Mouse (Mus musculus) embryonic facial prominence, embryonic 11.5 days (tissue): ENCODE measurements around the gene Hist1h1e. TPM values are rescaled to one million over a fixed set of nuclear protein-coding genes. Genes with fewer than 3 reads are reported as not detected.
"Not testable (repeated sequence)": the region's sequence is repeated elsewhere in the genome, so short reads cannot be mapped to it uniquely, and the experiment has no call there.

Experiments
- ATAC-seq: fragments of 200-750 bp; cut with Nextera tagmentation; replicated peaks from 2 replicates; pipeline ENCODE4 v1.8.0; 2017; ENCODE audit warnings: low read depth; ENCODE audit not compliant: insufficient number of reproducible peaks, low FRiP score, low TSS enrichment
- DNase-seq: peaks from one replicate; pipeline ENCODE4 v3.0.0-alpha.2; 2015; ENCODE audit warnings: low spot score
- H3K27ac ChIP-seq: fragments of 300-500 bp; sonication (generic); replicated peaks from 2 replicates; pipeline ENCODE4 v1.5.1; 2014; ENCODE audit warnings: mild to moderate bottlenecking, low read depth, low read length, control low read depth
- H3K27me3 ChIP-seq: fragments of 300-500 bp; sonication (generic); 2 replicates; pipeline ENCODE4 v1.6.1; 2014; ENCODE audit warnings: mild to moderate bottlenecking, low read length, moderate library complexity, mixed read lengths; ENCODE audit not compliant: control insufficient read depth, insufficient read depth
- H3K36me3 ChIP-seq: fragments of 300-500 bp; sonication (generic); replicated peaks from 2 replicates; pipeline ENCODE4 v1.6.1; 2014; ENCODE audit warnings: low read depth, mild to moderate bottlenecking, low read length, moderate library complexity, mixed read lengths; ENCODE audit not compliant: control insufficient read depth, insufficient read depth
- H3K4me1 ChIP-seq: fragments of 300-500 bp; sonication (generic); 2 replicates; pipeline ENCODE4 v1.6.1; 2014; ENCODE audit warnings: low read length, mixed read lengths; ENCODE audit not compliant: control insufficient read depth, insufficient read depth
- H3K4me2 ChIP-seq: fragments of 300-500 bp; sonication (generic); 2 replicates; pipeline ENCODE4 v1.6.1; 2014; ENCODE audit warnings: low read depth, mild to moderate bottlenecking, control low read depth, low read length, moderate library complexity
- H3K4me3 ChIP-seq: fragments of 300-500 bp; sonication (generic); 2 replicates; pipeline ENCODE4 v1.5.1; 2014; ENCODE audit warnings: low read depth, low read length, control low read depth
- H3K9ac ChIP-seq: fragments of 300-500 bp; sonication (generic); replicated peaks from 2 replicates; pipeline ENCODE4 v1.6.1; 2014; ENCODE audit warnings: mild to moderate bottlenecking, control low read depth, low read length
- H3K9me3 ChIP-seq: fragments of 300-500 bp; sonication (generic); replicated peaks from 2 replicates; pipeline ENCODE4 v1.6.1; 2016; ENCODE audit warnings: mild to moderate bottlenecking, low read length, inconsistent platforms, mixed read lengths; ENCODE audit not compliant: control insufficient read depth
- WGBS: fragments of 180-500 bp; shearing (Covaris S2); extraction: QIAGEN DNeasy Blood & Tissue Kit; methylation state at CpG from one replicate; pipeline ENCODE4 v1.1.7; 2014; 5-methylcytosine and 5-hydroxymethylcytosine counted together
- microRNA-seq: library from miRNA; unstranded; fragments of <30 nt; microRNA quantifications from one replicate; pipeline ENCODE4, GENCODE M21; 2016; ENCODE audit warnings: borderline number of aligned reads
- polyA plus RNA-seq: library from polyadenylated mRNA; unstranded; fragments of >200 nt; fragmentation: Nextera tagmentation; extraction: Ambion mirVana; gene quantifications from 2 replicates; pipeline ENCODE4 v1.2.1, GENCODE M21; 2014

Gene Hist1h1e
- polyA plus RNA-seq, 1 experiment from 2014 or later: 23.0 TPM

- WGBS: 11% methylated on average over 17 of the region's 20 CpGs
- Histone ChIP-seq H3K27ac (peak overlapping the region; percentile 95), H3K4me3 (peak overlapping the region; percentile 46), H3K9ac (peak overlapping the region; percentile 68), H3K4me2 (peak overlapping the region; percentile 71)
- not testable (repeated sequence) for H3K9me3 ChIP-seq, DNase-seq, H3K27me3 ChIP-seq, H3K36me3 ChIP-seq, ATAC-seq, H3K4me1 ChIP-seq
These were observed 49.1 kb downstream of the Hist1h1e start for GRCm38 (mm10) chr13:23573034-23573897.

GRCm38 (mm10) chr13:23572218-23573033, 49.9 kb downstream of the Hist1h1e start:
- Histone ChIP-seq H3K4me3 (peak overlapping the region; percentile 46), H3K4me1 (no peaks in the 10 kb centered on the region), H3K4me2 (peak overlapping the region; percentile 71), H3K9ac (peak overlapping the region; percentile 77), H3K9me3 (no peaks in the 10 kb centered on the region), H3K27me3 (no peaks in the 10 kb centered on the region), H3K36me3 (no peaks in the 10 kb centered on the region), H3K27ac (peak overlapping the region; percentile 95)
- ATAC-seq: no peak
- WGBS: 41% methylated on average over 2 of the region's 2 CpGs
- DNase-seq: peak; percentile 68

- H3K4me3 ChIP-seq: peak overlapping the region; percentile 46
- 1% methylated on average over 11 of the region's 34 CpGs for WGBS
- H3K27ac ChIP-seq: peak overlapping the region; percentile 95
- not testable (repeated sequence) for H3K9me3 ChIP-seq, H3K36me3 ChIP-seq, ATAC-seq, H3K27me3 ChIP-seq, H3K4me1 ChIP-seq
- peak; percentile 63 for DNase-seq
- H3K4me2 ChIP-seq: peak overlapping the region; percentile 71
- peak overlapping the region; percentile 77 for H3K9ac ChIP-seq
These were observed 50.7 kb downstream of the Hist1h1e start for GRCm38 (mm10) chr13:23571504-23572217.

GRCm38 (mm10) chr13:23571022-23571503, 51.3 kb downstream of the Hist1h1e start, which contains the start of the genes Hist1h2ae and Hist1h2bg:
Gene Hist1h2ae (minus strand): TSS chr13:23571220.
Gene Hist1h2bg (plus strand): TSS chr13:23571396.
- Histone ChIP-seq H3K4me3 (peak within 1 kb of the TSS; percentile 46), H3K27ac (peak within 1 kb of the TSS; percentile 95), H3K9ac (peak within 1 kb of the TSS; percentile 77), H3K4me2 (peak within 1 kb of the TSS; percentile 71), H3K4me1 (no peaks in the 10 kb centered on the region), H3K27me3 (no peaks in the 10 kb centered on the region), H3K36me3 (no peaks in the 10 kb centered on the region), H3K9me3 (no peaks in the 10 kb centered on the region)
- DNase-seq (peak; percentile 92), ATAC-seq (peak; percentile 86)
- under 1% methylated on average over 18 of the region's 18 CpGs for WGBS

Small RNA genes lying within 50 kb of the gene (microRNA-seq; reads per million reads assigned to microRNA genes)
- gene Gm44359 (not detected), gene Gm44394 (not detected)

Other genes starting within 250 kb of the Hist1h1e start
- gene Abt1, start 198.7 kb downstream of the Hist1h1e start, polyA plus RNA-seq: 15.0 and 16.2 TPM in 2 replicates
- 0.24 and 0.35 TPM in 2 replicates for gene Btn1a1, start 156.7 kb downstream of the Hist1h1e start, polyA plus RNA-seq
- 1.1 and 1.4 TPM in 2 replicates for gene Btn2a2, start 133.7 kb downstream of the Hist1h1e start, polyA plus RNA-seq
- gene Hist1h4h, start 91.5 kb downstream of the Hist1h1e start, polyA plus RNA-seq: 3.5 and 5.0 TPM in 2 replicates
- gene Hist1h2af, start 88.7 kb downstream of the Hist1h1e start, polyA plus RNA-seq: 7.8 and 7.9 TPM in 2 replicates
- gene Hist1h3g, start 87.1 kb downstream of the Hist1h1e start, polyA plus RNA-seq: 6.1 and 7.8 TPM in 2 replicates
- gene Hist1h2bh, start 79.2 kb downstream of the Hist1h1e start, polyA plus RNA-seq: 0.67 and 1.3 TPM in 2 replicates
- 1.2 and 1.5 TPM in 2 replicates for gene Hist1h3f, start 78.5 kb downstream of the Hist1h1e start, polyA plus RNA-seq
- gene Hist1h4f, start 70.9 kb downstream of the Hist1h1e start, polyA plus RNA-seq: 1.3 TPM in 1 of 2 replicates, not detected in the other
- gene Hist1h1d, start 69.3 kb downstream of the Hist1h1e start, polyA plus RNA-seq: 0.53 and 0.71 TPM in 2 replicates
- gene Hist1h3e, start 60.2 kb downstream of the Hist1h1e start, polyA plus RNA-seq: 9.0 and 12.1 TPM in 2 replicates
- 78.4 and 99.4 TPM in 2 replicates for gene Hist1h2ae, start 51.3 kb downstream of the Hist1h1e start, polyA plus RNA-seq
- gene Hist1h2bg, start 51.2 kb downstream of the Hist1h1e start, polyA plus RNA-seq: 8.4 and 8.6 TPM in 2 replicates
- gene Hist1h2bf, start 48.4 kb downstream of the Hist1h1e start, polyA plus RNA-seq: 4.1 and 4.9 TPM in 2 replicates
- 2.1 and 3.8 TPM in 2 replicates for gene Hist1h2ad, start 48.2 kb downstream of the Hist1h1e start, polyA plus RNA-seq
- gene Hist1h3d, start 46.8 kb downstream of the Hist1h1e start, polyA plus RNA-seq: 10.2 and 11.3 TPM in 2 replicates
- gene Hist1h4d, start 41.0 kb downstream of the Hist1h1e start, polyA plus RNA-seq: 115 and 122 TPM in 2 replicates
- gene Hist1h2be, start 1.4 kb downstream of the Hist1h1e start, polyA plus RNA-seq: 2.1 and 3.1 TPM in 2 replicates
- gene Hist1h2ac, start 61.4 kb upstream of the Hist1h1e start, polyA plus RNA-seq: 1.4 and 2.2 TPM in 2 replicates
- gene Hist1h2bc, start 61.6 kb upstream of the Hist1h1e start, polyA plus RNA-seq: 25.1 and 27.3 TPM in 2 replicates
- not detected in 2 replicates for gene Hist1h1t, start 73.3 kb upstream of the Hist1h1e start, polyA plus RNA-seq
- gene Hist1h4c, start 75.9 kb upstream of the Hist1h1e start, polyA plus RNA-seq: 6.1 TPM in 2 replicates
- gene Hfe, start 88.3 kb upstream of the Hist1h1e start, polyA plus RNA-seq: 4.3 and 4.6 TPM in 2 replicates
- 18.8 and 19.7 TPM in 2 replicates for gene Hist1h1c, start 116.2 kb upstream of the Hist1h1e start, polyA plus RNA-seq
- gene Hist1h3c, start 123.0 kb upstream of the Hist1h1e start, polyA plus RNA-seq: 15.5 and 18.1 TPM in 2 replicates
- 2.6 and 2.9 TPM in 2 replicates for gene Hist1h2bb, start 124.2 kb upstream of the Hist1h1e start, polyA plus RNA-seq
- gene Hist1h2ab, start 128.6 kb upstream of the Hist1h1e start, polyA plus RNA-seq: 48.1 and 54.7 TPM in 2 replicates
- 8.3 and 10.5 TPM in 2 replicates for gene Hist1h3b, start 129.7 kb upstream of the Hist1h1e start, polyA plus RNA-seq
- gene Hist1h4b, start 134.5 kb upstream of the Hist1h1e start, polyA plus RNA-seq: 7.4 and 10.1 TPM in 2 replicates
- gene Hist1h4a, start 138.7 kb upstream of the Hist1h1e start, polyA plus RNA-seq: not detected in 2 replicates
- gene Hist1h3a, start 139.8 kb upstream of the Hist1h1e start, polyA plus RNA-seq: 4.0 and 4.3 TPM in 2 replicates
- gene Hist1h1a, start 141.1 kb upstream of the Hist1h1e start, polyA plus RNA-seq: 4.5 and 5.0 TPM in 2 replicates
- gene Trim38, start 147.4 kb upstream of the Hist1h1e start, polyA plus RNA-seq: 0.18 TPM in 1 of 2 replicates, not detected in the other
- gene Slc17a2, start 184.4 kb upstream of the Hist1h1e start, polyA plus RNA-seq: not detected in 2 replicates
- gene Slc17a3, start 216.9 kb upstream of the Hist1h1e start, polyA plus RNA-seq: not detected in 2 replicates
- gene Slc17a1, start 245.2 kb upstream of the Hist1h1e start, polyA plus RNA-seq: not detected in 2 replicates